ENCODE assay signal across 23 mouse cellular contexts in genomic region chr5:105783848-105784247, GRCm38 (mm10).
DNase-seq lines count a peak whose midpoint lies in the region; ATAC-seq lines count a peak whose summit lies in the region.
"Had no signal": no experiment of that assay in that cellular context is flagged by ENCODE, and none has a peak within 500 bp of the region (broad histone marks: within the 10 kb centered on the region; RNA-seq: fewer than 3 reads in every experiment).

No protein-coding gene starts in this region.

- no peak overlapping the region for H3K4me2 ChIP-seq in hindbrain, embryonic 11.5 days (replicated peaks; ENCODE audit: low read depth, low read length)

- DNase-seq in frontal cortex, adult 2 months (ENCODE audit: extremely low spot score in 1 of 2, low spot score in 1 of 2) = no peak
- DNase-seq in 3134 (ENCODE audit: extremely low read depth, insufficient read length, low spot score) = peak; percentile 17
- peak; percentile 67 for DNase-seq in brain, adult 2 months (ENCODE audit: low read depth, low spot score)
- DNase-seq in hindbrain, embryonic 11.5 days (ENCODE audit: low spot score) = no peak
- DNase-seq in retina, embryonic 14.5 days (ENCODE audit: low spot score) = no peak
- DNase-seq: adrenal gland, adult 2 months; adrenal gland, adult 8-10 months; adrenal gland, postnatal 10 days; adrenal gland, postnatal 14 days; adrenal gland, postnatal 25 days; adrenal gland, postnatal 36 days; B cell, adult 2 months; cerebellum, adult 11 months; cerebellum, adult 11-12 months; cerebellum, adult 18-20 months; cerebellum, adult 2 months; cerebellum, adult 8-10 months had no signal

- H3K4me3 ChIP-seq in hindbrain, embryonic 11.5 days (ENCODE audit: low read depth, low read length) = no peak overlapping the region

- no peaks in the 10 kb centered on the region for H3K27me3 ChIP-seq in hindbrain, embryonic 11.5 days (ENCODE audit: control insufficient read depth, insufficient read depth, low read length)
- H3K27me3 ChIP-seq: CH12.LX, Patski had no signal

- no peaks in the 10 kb centered on the region for H3K4me1 ChIP-seq in hindbrain, embryonic 11.5 days (replicated peaks; ENCODE audit: control insufficient read depth, insufficient read depth, low read length)

- H3K27ac ChIP-seq in hindbrain, embryonic 11.5 days (ENCODE audit: low read depth, low read length) = no peak overlapping the region

- H3K9ac ChIP-seq in hindbrain, embryonic 11.5 days (ENCODE audit: low read depth, low read length) = no peak overlapping the region

- no peaks in the 10 kb centered on the region for H3K36me3 ChIP-seq in hindbrain, embryonic 11.5 days (ENCODE audit: control insufficient read depth, insufficient read depth, low read length)
- H3K36me3 ChIP-seq: G1E had no signal

- 95% methylated on average over 13 of the region's 13 CpGs for WGBS in hindbrain, embryonic 11.5 days

- no peaks in the 10 kb centered on the region for H3K9me3 ChIP-seq in hindbrain, embryonic 11.5 days (ENCODE audit: control insufficient read depth, low read length)

- peak; percentile 64 for ATAC-seq in frontal cortex, adult (ENCODE audit: low TSS enrichment)
- no peak for ATAC-seq in hindbrain, embryonic 11.5 days (ENCODE audit: low FRiP score)
- ATAC-seq: activated CD4-positive, CD25-positive, alpha-beta regulatory T cell, adult 4 months; CD4-positive, CD25-positive, alpha-beta regulatory T cell, adult 4 months; Patski had no signal

Comparison
In these comparisons a context has a peak if more than half of its experiments do, and no peak if none do; other contexts are left out.
1. DNase-seq: peak in 3134 (single experiment) and brain, adult 2 months (single experiment); none in frontal cortex, adult 2 months (0 of 2), hindbrain, embryonic 11.5 days (single experiment) and retina, embryonic 14.5 days (single experiment).